Mouse (Mus musculus) ES-E14 (cell line): ENCODE measurements around the gene Gja3.

Source experiments
- CHD2 ChIP-seq: IDR thresholded peaks from 2 replicates; pipeline ENCODE4 v1.6.1; 2014; ENCODE audit warnings: mild to moderate bottlenecking, low read depth, low read length, inconsistent platforms
- HCFC1 ChIP-seq: IDR thresholded peaks from 2 replicates; pipeline ENCODE4 v1.6.1; 2012; ENCODE audit warnings: low read length, inconsistent platforms, borderline replicate concordance; ENCODE audit not compliant: insufficient read depth
- MAFK ChIP-seq: IDR thresholded peaks from 2 replicates; pipeline ENCODE4 v1.6.1; 2014; ENCODE audit warnings: mild to moderate bottlenecking, low read depth, low read length, inconsistent platforms; ENCODE audit not compliant: insufficient read depth
- ZC3H11A ChIP-seq: IDR thresholded peaks from 2 replicates; pipeline ENCODE4 v1.6.1; 2012; ENCODE audit warnings: low read depth, mild to moderate bottlenecking, inconsistent platforms, low read length, borderline replicate concordance
- ZNF384 ChIP-seq: IDR thresholded peaks from 2 replicates; pipeline ENCODE4 v1.6.1; 2012; ENCODE audit warnings: low read depth, low read length, inconsistent platforms

DNA sequence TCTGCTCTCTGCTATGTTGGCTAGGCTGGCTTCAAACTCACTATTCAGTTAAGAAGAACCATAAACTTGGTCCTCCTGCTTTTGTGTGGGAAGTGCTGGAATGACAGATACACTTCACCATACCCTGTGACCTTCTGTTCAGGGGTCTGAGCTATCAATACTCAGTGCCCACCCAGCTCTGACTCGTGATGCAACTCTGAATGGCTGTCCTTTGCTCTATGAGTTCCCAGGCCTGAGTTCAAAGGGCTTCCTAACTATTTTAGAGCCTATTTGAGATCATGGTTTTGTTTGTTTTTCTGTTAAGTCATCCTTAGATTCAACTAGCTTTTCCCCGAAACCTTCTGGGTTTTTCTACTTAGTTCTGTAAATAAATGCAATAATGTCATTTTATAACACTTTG is 32.1 kb upstream of the Gja3 start:
- TF ChIP-seq ZC3H11A = no peak
- no peak for TF ChIP-seq CHD2
- TF ChIP-seq HCFC1 = no peak
- no peak for TF ChIP-seq ZNF384
- no peak for TF ChIP-seq MAFK
